Mouse (Mus musculus): ENCODE measurements around the gene Pkp4. TPM values are rescaled to one million over a fixed set of nuclear protein-coding genes. Genes with fewer than 3 reads are reported as not detected.

Gene Pkp4
- polyA plus RNA-seq, 1 experiment from 2014 or later, result 14.8 TPM

DNA sequence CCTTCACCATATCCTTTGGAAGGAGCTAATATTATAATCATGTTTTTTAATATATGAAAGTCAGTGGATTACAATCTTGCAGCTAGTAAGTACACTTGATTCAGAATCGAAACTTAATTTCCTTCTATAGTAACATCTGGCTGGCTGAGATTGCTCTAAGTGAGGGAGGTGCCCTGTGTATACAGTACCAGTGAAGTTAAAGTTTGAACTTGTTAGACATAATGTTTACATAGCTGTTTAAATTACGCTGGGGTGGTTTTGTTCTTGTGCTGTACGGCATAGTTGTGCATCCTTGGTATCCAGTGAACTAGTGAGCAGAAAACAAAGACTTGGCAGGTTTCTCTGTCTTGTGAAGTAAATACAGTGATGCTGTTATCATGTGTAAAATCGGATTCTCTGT lies 18.3 kb downstream of the Pkp4 start:
- no peaks in the 10 kb centered on the region for H3K36me3 ChIP-seq (ENCODE audit: insufficient read depth, low read length)
- DNase-seq (ENCODE audit: low spot score) (peak; percentile 46), ATAC-seq (peak; percentile 66)
- TF ChIP-seq EP300 (IDR thresholded peaks at IDR 0.05), result peak; percentile 43; the same call in 1 of the 2 replicates
- TF ChIP-seq CTCF (IDR thresholded peaks at IDR 0.05), result no peak
- no peaks in the 10 kb centered on the region for H3K27me3 ChIP-seq (replicated peaks; ENCODE audit: insufficient read depth, low read length)
- 0 out of 2 replicates have a peak overlapping the region, but pooled peaks have one; percentile 11 for H3K4me2 ChIP-seq (replicated peaks; ENCODE audit: low read depth, low read length)
- 16% methylated on average over 4 of the region's 4 CpGs for WGBS
- peaks cover 12% of the 10 kb centered on the region; the same call in 1 of the 2 replicates for H3K4me1 ChIP-seq (ENCODE audit: insufficient read depth, low read depth, low read length)
- H3K27ac ChIP-seq (ENCODE audit: low read length), result no peak overlapping the region
- H3K9ac ChIP-seq (replicated peaks; ENCODE audit: low read depth), result no peak overlapping the region
- no peaks in the 10 kb centered on the region for H3K9me3 ChIP-seq (ENCODE audit: low read length)
- H3K4me3 ChIP-seq (ENCODE audit: low read depth, low read length), result no peak overlapping the region

DNA sequence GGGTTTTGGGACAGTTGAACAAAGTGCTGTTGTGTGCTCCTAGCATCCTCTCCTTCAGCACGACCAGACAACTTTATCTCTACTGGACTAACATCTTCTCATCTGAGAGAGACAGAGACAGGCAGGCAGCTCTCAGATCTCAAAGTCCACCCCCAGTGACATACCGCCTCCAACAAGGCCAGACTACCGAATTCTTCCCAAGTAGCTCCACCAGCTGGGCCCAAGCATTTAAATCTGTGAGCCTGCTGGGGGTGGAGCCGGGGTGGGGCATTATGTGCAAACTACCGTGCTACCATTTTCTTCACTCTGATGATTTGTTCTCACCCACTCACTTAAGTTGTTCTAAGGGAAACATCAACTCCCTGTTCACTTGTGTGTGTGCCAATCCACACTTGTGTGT lies 18.8 kb downstream of the Pkp4 start:
- TF ChIP-seq EP300 (IDR thresholded peaks at IDR 0.05), result no peak
- no peak for TF ChIP-seq CTCF (IDR thresholded peaks at IDR 0.05)
- DNase-seq (ENCODE audit: low spot score) (no peak), ATAC-seq (no peak)
- Histone ChIP-seq H3K9ac (replicated peaks; ENCODE audit: low read depth) (no peak overlapping the region), H3K4me2 (replicated peaks; ENCODE audit: low read depth, low read length) (no peak overlapping the region), H3K27ac (ENCODE audit: low read length) (no peak overlapping the region), H3K36me3 (ENCODE audit: insufficient read depth, low read length) (no peaks in the 10 kb centered on the region), H3K4me3 (ENCODE audit: low read depth, low read length) (no peak overlapping the region), H3K27me3 (replicated peaks; ENCODE audit: insufficient read depth, low read length) (no peaks in the 10 kb centered on the region), H3K4me1 (ENCODE audit: insufficient read depth, low read depth, low read length) (peaks cover 12% of the 10 kb centered on the region; the same call in 1 of the 2 replicates), H3K9me3 (ENCODE audit: low read length) (no peaks in the 10 kb centered on the region)
- WGBS, result 41% methylated on average over 5 of the region's 5 CpGs

DNA sequence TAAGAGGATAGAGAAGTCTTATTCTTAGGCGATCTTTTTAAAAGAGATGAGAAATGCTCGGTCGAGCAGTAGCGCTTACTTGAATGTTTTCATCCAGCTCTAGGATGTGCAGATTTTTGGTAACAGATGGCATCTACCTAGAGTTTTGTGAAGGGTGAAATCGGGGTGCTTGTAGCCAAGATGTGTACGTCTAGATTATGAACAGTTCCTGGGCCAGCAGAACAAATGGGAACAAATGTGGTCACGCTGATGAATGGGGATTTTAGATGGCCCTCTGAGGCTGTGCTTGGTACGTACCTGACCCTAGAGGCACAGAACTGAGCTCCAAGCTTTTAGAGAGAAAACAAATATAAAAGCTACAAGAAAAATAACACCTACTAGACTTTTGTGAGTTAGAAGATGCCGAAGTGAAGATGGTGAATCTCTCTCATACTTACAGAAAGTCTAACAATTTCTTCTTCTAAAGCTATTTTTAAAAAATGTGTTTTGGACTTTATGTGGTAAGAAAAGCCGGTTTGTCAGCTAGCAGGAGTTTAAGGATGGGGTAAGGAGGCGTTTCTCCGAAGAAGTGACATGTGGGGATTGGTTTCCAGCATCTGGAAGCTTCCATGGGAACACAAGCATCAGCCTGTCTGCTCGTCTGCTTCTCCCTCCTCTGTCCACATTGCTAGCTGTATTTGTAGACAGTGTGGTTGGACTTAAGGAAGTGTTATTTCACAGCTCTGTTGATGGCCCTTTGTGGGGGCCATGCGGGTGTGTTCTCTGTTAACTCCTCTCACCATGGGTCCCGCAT lies 20.9 kb downstream of the Pkp4 start:
- ATAC-seq (no peak), DNase-seq (ENCODE audit: low spot score) (no peak)
- 79% methylated on average over 15 of the region's 15 CpGs for WGBS
- Histone ChIP-seq H3K27me3 (replicated peaks; ENCODE audit: insufficient read depth, low read length) (no peaks in the 10 kb centered on the region), H3K27ac (ENCODE audit: low read length) (no peak overlapping the region), H3K4me1 (ENCODE audit: insufficient read depth, low read depth, low read length) (peaks cover 12% of the 10 kb centered on the region; the same call in 1 of the 2 replicates), H3K36me3 (ENCODE audit: insufficient read depth, low read length) (no peaks in the 10 kb centered on the region), H3K9ac (replicated peaks; ENCODE audit: low read depth) (no peak overlapping the region), H3K4me2 (replicated peaks; ENCODE audit: low read depth, low read length) (no peak overlapping the region), H3K9me3 (ENCODE audit: low read length) (no peaks in the 10 kb centered on the region), H3K4me3 (ENCODE audit: low read depth, low read length) (no peak overlapping the region)
- TF ChIP-seq EP300 (IDR thresholded peaks at IDR 0.05) (no peak), CTCF (IDR thresholded peaks at IDR 0.05) (no peak)

DNA sequence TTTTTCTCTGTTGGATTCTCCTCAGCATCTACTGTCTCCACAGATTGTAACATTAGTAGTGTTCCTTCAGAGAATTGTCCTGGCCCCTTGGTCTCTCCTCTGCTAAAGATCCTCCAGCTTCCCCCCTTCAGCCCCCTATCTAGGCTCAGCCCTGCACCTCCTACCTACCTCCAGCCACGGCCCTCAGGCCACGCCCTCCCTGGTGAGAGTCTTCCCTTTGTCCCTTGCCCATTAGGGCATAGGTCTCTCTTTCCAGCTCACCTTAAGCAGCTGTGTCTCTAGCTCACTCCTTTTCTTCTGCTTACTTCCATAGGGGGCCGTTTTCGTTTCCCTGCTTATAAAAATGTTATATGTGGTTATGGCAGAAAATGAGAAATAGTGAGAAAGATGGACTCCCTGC lies 22.9 kb downstream of the Pkp4 start:
- Histone ChIP-seq H3K4me3 (ENCODE audit: low read depth, low read length) (no peak overlapping the region), H3K4me1 (ENCODE audit: insufficient read depth, low read depth, low read length) (peaks cover 9% of the 10 kb centered on the region; the same call in 1 of the 2 replicates), H3K27ac (ENCODE audit: low read length) (no peak overlapping the region), H3K9ac (replicated peaks; ENCODE audit: low read depth) (no peak overlapping the region), H3K27me3 (replicated peaks; ENCODE audit: insufficient read depth, low read length) (no peaks in the 10 kb centered on the region), H3K36me3 (ENCODE audit: insufficient read depth, low read length) (no peaks in the 10 kb centered on the region), H3K9me3 (ENCODE audit: low read length) (no peaks in the 10 kb centered on the region), H3K4me2 (replicated peaks; ENCODE audit: low read depth, low read length) (no peak overlapping the region)
- TF ChIP-seq CTCF (IDR thresholded peaks at IDR 0.05), result no peak
- TF ChIP-seq EP300 (IDR thresholded peaks at IDR 0.05), result no peak
- DNase-seq (ENCODE audit: low spot score) (no peak), ATAC-seq (no peak)
- WGBS, result 85% methylated on average over 4 of the region's 4 CpGs

DNA sequence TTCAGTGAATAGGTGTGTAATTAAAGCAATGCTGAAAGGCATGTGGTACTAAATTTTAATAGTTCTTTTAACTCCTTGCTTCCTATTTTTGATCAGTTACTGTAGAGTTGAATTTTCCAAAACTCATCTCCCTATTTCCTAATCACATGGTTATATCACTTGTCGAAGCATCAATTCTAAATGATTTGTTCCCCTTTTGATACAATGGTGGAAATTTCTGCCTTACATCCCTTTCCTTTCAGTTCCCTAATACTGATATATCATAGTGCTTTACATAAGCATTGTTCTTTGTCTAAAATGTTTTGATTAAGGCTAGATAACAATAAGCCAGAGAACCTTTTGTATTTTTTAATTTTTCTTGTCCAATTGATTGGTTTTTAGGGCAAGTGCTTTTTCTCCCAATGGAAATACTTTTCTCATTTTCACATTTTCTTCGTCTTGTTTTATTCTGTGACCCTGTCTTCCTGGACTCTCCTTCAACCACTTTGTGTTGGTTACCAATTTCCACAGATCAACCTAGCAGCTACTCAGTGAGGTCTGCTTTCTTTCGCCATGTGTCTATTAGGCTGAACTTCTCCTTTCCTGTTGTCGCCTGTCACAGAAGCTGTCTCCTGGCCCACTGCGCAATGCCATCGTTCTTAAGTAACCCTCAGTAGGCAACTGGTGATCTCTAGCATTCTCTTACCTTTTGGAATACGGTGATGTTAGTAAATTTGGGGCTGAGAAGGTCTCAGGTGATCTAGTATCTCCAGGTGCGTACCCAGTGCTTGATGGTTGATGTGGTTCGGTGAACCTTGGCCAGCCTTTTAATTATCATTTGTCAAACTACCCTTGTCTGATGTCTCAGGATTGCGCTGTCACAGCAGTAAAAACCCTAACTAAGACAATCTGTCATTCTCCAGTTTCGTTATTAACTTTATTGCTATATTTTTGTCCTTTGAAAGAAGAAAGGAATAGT lies 23.7 kb downstream of the Pkp4 start:
- H3K9ac ChIP-seq (replicated peaks; ENCODE audit: low read depth), result no peak overlapping the region
- H3K36me3 ChIP-seq (ENCODE audit: insufficient read depth, low read length), result no peaks in the 10 kb centered on the region
- no peaks in the 10 kb centered on the region for H3K27me3 ChIP-seq (replicated peaks; ENCODE audit: insufficient read depth, low read length)
- no peaks in the 10 kb centered on the region for H3K9me3 ChIP-seq (ENCODE audit: low read length)
- DNase-seq (ENCODE audit: low spot score) (no peak), ATAC-seq (no peak)
- no peak overlapping the region for H3K4me2 ChIP-seq (replicated peaks; ENCODE audit: low read depth, low read length)
- 90% methylated on average over 11 of the region's 11 CpGs for WGBS
- peaks cover 2% of the 10 kb centered on the region; the same call in 1 of the 2 replicates for H3K4me1 ChIP-seq (ENCODE audit: insufficient read depth, low read depth, low read length)
- no peak overlapping the region for H3K4me3 ChIP-seq (ENCODE audit: low read depth, low read length)
- TF ChIP-seq EP300 (IDR thresholded peaks at IDR 0.05) (no peak), CTCF (IDR thresholded peaks at IDR 0.05) (no peak)
- H3K27ac ChIP-seq (ENCODE audit: low read length), result no peak overlapping the region

DNA sequence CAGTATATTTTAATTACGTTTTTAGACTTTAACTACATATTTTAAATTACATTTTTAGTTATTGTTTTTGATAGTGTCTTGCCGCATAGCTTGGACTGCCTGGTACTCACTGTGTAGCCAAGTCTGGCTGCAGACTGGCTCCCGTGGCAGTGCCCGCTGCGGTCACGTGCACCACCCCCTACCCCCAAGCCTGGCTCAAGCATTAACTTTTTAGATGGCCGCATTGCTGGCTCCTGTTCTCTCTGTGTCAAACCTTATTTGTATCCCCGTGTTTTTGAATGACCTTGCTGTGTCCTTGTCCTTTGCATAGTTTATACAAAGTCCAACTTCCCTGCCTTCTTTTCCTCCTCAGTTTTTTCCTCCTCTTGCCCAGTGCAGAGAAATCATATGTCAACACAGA lies 25.5 kb downstream of the Pkp4 start:
- ATAC-seq, result no peak
- H3K27ac ChIP-seq (ENCODE audit: low read length), result no peak overlapping the region
- no peak for TF ChIP-seq CTCF (IDR thresholded peaks at IDR 0.05)
- TF ChIP-seq EP300 (IDR thresholded peaks at IDR 0.05), result no peak
- H3K36me3 ChIP-seq (ENCODE audit: insufficient read depth, low read length), result no peaks in the 10 kb centered on the region
- no peaks in the 10 kb centered on the region; the same call in 1 of the 2 replicates for H3K4me1 ChIP-seq (ENCODE audit: insufficient read depth, low read depth, low read length)
- no peaks in the 10 kb centered on the region for H3K27me3 ChIP-seq (replicated peaks; ENCODE audit: insufficient read depth, low read length)
- no peak overlapping the region for H3K4me3 ChIP-seq (ENCODE audit: low read depth, low read length)
- no peak overlapping the region for H3K4me2 ChIP-seq (replicated peaks; ENCODE audit: low read depth, low read length)
- WGBS, result 92% methylated on average over 8 of the region's 8 CpGs
- H3K9me3 ChIP-seq (ENCODE audit: low read length), result no peaks in the 10 kb centered on the region
- H3K9ac ChIP-seq (replicated peaks; ENCODE audit: low read depth), result no peak overlapping the region
- DNase-seq (ENCODE audit: low spot score), result no peak
